Mouse (Mus musculus): ENCODE data around the gene Ticrr.

Ticrr gene

DNA sequence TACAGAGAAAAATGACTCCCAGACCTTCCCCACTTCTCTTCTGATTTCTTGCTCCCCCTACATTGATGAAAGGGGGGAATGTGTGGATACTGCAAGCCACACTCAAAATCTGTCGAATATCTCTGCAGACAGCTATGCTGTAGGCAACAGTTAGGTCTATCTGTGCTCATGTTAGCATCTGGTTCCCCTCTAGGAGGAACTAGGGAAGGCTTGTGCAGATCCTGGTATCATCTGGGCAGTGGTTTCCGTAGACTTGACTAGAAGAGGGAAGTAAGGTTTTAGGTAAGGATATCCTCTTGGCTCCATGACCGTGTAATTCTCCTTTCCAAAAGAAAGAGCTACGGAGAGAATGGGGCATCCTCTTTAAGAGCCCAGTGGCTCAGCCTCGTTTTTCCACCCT, 84.6 kb downstream of the Ticrr start:
- DNase-seq (ENCODE audit: low spot score in 2 of 2), result no peak

DNA sequence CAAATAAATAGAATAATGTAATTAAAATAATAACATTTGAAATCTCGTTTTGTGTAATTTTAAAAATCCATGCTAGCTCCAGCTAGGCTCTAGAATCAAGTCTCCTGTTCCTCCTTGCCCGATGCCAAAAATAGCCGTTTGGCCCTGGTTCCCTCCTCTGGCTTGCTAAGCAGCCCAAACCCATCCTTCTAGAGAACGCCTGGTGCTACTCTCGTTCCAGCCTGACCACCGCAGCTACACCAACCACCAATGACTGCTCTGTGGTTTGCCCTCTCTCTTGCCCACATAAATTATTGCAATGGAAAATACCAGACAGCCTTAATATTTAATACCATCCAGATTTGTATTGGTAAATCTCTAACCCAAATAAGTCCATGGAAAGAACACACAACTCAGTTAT, 87.7 kb downstream of the Ticrr start:
- no peak for DNase-seq (ENCODE audit: low spot score in 2 of 2)

Data from frontal cortex, postnatal 10 days (tissue).